Mouse (Mus musculus) limb, embryonic 14.5 days (tissue): ENCODE measurements around the gene Ggn. TPM values are rescaled to one million over a fixed set of nuclear protein-coding genes. Genes with fewer than 3 reads are reported as not detected.

Experiments
- ATAC-seq: fragments of 200-750 bp; cut with Nextera tagmentation; 2 replicates; pipeline ENCODE4 v1.8.0; 2017; ENCODE audit warnings: low read depth, moderate number of reproducible peaks, moderate TSS enrichment; ENCODE audit not compliant: low FRiP score
- DNase-seq: peaks from one replicate; pipeline ENCODE4 v3.0.0-alpha.2; 2015; ENCODE audit warnings: low spot score
- H3K27ac ChIP-seq: fragments of 300-500 bp; sonication (generic); replicated peaks from 2 replicates; pipeline ENCODE4 v1.5.1; 2014; ENCODE audit warnings: low read depth, mild to moderate bottlenecking, low read length, moderate library complexity, mixed read lengths
- H3K27me3 ChIP-seq: fragments of 300-500 bp; sonication (generic); 2 replicates; pipeline ENCODE4 v1.6.1; 2014; ENCODE audit warnings: low read length, mixed read lengths; ENCODE audit not compliant: control insufficient read depth, insufficient read depth
- H3K36me3 ChIP-seq: fragments of 300-500 bp; sonication (generic); 2 replicates; pipeline ENCODE4 v1.6.1; 2014; ENCODE audit warnings: mild to moderate bottlenecking, low read length, moderate library complexity, mixed read lengths; ENCODE audit not compliant: control insufficient read depth, insufficient read depth
- H3K4me1 ChIP-seq: fragments of 300-500 bp; sonication (generic); 2 replicates; pipeline ENCODE4 v1.6.1; 2014; ENCODE audit warnings: antibody characterized with exemption, low read length, mixed read lengths; ENCODE audit not compliant: control insufficient read depth, insufficient read depth
- H3K4me2 ChIP-seq: fragments of 300-500 bp; sonication (generic); replicated peaks from 2 replicates; pipeline ENCODE4 v1.6.1; 2014; ENCODE audit warnings: low read depth, mild to moderate bottlenecking, low read length, moderate library complexity; ENCODE audit not compliant: severe bottlenecking
- H3K4me3 ChIP-seq: fragments of 300-500 bp; sonication (generic); replicated peaks from 2 replicates; pipeline ENCODE4 v1.5.1; 2014; ENCODE audit warnings: low read length
- H3K9ac ChIP-seq: fragments of 300-500 bp; sonication (generic); 2 replicates; pipeline ENCODE4 v1.6.1; 2014; ENCODE audit warnings: mild to moderate bottlenecking, low read depth, low read length, moderate library complexity; ENCODE audit not compliant: severe bottlenecking
- H3K9me3 ChIP-seq: fragments of 300-500 bp; sonication (generic); 2 replicates; pipeline ENCODE4 v1.6.1; 2016; ENCODE audit warnings: low read length; ENCODE audit not compliant: control insufficient read depth
- POLR2A ChIP-seq: fragments of 200-500 bp; IDR thresholded peaks from 2 replicates; pipeline ENCODE4 v1.8.0; 2012; ENCODE audit warnings: inconsistent platforms, mild to moderate bottlenecking, moderate library complexity, borderline replicate concordance; ENCODE audit not compliant: insufficient read depth, insufficient read length; ENCODE audit errors: extremely low read depth
- WGBS: fragments of 180-500 bp; shearing (Covaris S2); extraction: QIAGEN DNeasy Blood & Tissue Kit; methylation state at CpG from one replicate; pipeline ENCODE4 v1.1.7; 2014; 5-methylcytosine and 5-hydroxymethylcytosine counted together
- polyA plus RNA-seq, 2 experiments: library from polyadenylated mRNA; depleted of rRNA in 1 of 2; stranded (reverse) in 1 of 2; unstranded in 1 of 2; fragments of >200 nt; fragmentation: Nextera tagmentation in 1 of 2; extraction: Ambion mirVana in 1 of 2; gene quantifications; 2 replicates each; pipeline versions ENCODE4 v1.2.1 to v1.2.3; 2012 to 2014

Ggn gene
- polyA plus RNA-seq, 2 experiments, result 0.45 to 0.91 TPM

DNA sequence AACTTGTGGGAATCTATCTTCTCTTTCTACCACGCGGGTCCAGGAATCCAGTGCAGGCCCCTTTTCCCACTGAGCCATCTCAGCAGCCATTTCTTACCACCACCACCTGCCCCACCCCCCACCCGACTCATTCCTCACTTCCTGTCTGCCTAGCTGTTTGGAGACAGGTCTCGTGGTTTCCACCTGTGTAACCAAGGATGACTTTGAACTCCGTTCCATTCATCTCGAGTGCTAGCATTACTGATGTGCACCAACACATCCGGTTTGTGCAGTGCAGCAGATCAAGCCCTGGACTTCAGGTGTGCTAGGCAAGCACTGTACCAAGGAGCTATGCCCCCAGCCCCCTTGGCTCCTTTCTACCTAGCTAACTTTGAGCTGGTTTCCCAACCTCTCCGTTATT, 28.6 kb upstream of the Ggn start:
- DNase-seq (no peak), ATAC-seq (no peak)
- no peak for TF ChIP-seq POLR2A
- Histone ChIP-seq H3K4me1 (no peaks in the 10 kb centered on the region), H3K27me3 (no peaks in the 10 kb centered on the region), H3K36me3 (no peaks in the 10 kb centered on the region), H3K9me3 (no peaks in the 10 kb centered on the region), H3K4me2 (no peak overlapping the region), H3K27ac (no peak overlapping the region), H3K4me3 (no peak overlapping the region), H3K9ac (no peak overlapping the region)
- WGBS, result 76% methylated on average over 8 of the region's 8 CpGs

DNA sequence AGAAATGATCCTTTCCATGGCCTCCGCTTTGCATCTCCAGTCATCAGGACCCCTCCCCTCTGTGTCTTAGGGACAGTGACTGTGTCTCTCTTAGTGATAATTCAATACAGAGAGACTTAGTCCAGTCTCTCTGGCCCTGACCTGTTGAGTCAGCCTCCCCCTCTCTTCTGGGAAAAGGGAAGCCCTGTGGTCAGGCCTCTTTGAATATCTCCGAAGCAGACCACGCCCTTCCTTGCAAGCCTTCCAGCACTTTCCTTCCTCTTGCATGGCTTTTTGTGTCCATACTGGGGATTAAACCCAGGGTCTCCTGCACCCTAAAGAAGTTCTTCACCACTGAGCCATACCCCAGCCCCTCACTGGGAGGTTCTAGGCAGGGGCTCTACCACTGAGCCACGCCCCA, 26.0 kb upstream of the Ggn start:
- no peaks in the 10 kb centered on the region for H3K36me3 ChIP-seq
- H3K27me3 ChIP-seq, result no peaks in the 10 kb centered on the region
- H3K4me2 ChIP-seq, result no peak overlapping the region
- H3K27ac ChIP-seq, result no peak overlapping the region
- no peak overlapping the region for H3K9ac ChIP-seq
- no peaks in the 10 kb centered on the region for H3K9me3 ChIP-seq
- no peak for TF ChIP-seq POLR2A
- DNase-seq, result no peak
- H3K4me3 ChIP-seq, result no peak overlapping the region
- no peak for ATAC-seq
- whole genome bisulfite sequencing, result 95% methylated on average over 4 of the region's 4 CpGs
- H3K4me1 ChIP-seq, result no peaks in the 10 kb centered on the region

DNA sequence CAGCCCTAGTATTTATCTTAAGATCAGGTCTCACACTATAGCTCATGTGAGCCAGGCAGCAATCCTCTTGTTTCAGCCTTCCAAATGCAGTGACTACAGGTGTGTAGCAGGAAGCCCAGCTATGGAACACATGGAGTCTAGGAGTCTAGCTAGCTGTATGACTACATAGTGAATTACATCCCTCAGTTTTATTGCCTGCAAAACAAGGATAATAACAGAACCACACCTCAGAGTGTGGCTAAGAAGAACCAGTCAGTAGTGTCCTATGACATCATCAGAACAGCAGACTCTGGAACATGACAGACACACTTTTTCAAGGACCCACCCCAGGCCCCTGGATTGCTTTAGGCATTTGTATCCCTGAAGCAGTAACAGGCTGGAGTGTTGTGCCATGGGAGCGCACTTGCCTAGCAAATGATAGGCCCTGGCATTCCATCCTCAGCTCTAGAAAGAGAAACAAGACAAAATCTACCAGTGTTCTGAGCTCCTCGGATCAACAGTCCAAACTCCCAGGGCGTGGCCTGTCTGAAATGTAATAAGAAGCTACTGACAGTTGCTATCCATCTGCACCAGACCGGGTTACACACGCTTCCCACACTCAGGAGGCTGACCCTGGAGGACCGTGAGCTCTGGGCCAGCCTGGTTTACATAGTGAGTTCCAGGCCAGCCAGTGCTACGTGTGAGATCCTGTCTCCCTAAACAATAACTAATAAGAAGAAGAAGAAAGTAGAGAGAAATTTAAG, 23.2 kb upstream of the Ggn start:
- 75% methylated on average over 7 of the region's 7 CpGs for WGBS
- Histone ChIP-seq H3K4me3 (no peak overlapping the region), H3K4me1 (no peaks in the 10 kb centered on the region), H3K9ac (no peak overlapping the region), H3K4me2 (no peak overlapping the region), H3K36me3 (no peaks in the 10 kb centered on the region), H3K9me3 (no peaks in the 10 kb centered on the region), H3K27me3 (no peaks in the 10 kb centered on the region), H3K27ac (no peak overlapping the region)
- TF ChIP-seq POLR2A, result no peak
- DNase-seq (no peak), ATAC-seq (no peak)

DNA sequence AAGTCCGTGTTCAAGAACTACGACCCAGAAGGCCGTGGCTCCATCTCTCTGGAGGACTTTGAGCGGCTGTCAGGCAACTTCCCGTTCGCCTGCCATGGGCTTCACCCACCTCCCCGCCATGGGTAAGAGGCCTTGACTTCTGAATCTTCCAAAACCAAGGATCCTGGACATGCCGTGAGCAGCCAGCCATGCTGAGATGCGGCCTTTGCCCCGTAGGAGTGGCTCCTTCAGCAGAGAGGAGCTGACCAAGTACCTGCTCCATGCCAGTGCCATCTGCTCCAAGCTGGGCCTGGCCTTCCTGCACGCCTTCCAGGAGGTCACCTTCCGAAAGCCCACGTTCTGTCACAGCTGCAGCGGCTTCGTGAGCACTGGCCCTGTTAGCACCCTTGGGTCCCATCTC, 21.2 kb upstream of the Ggn start:
- ATAC-seq (no peak), DNase-seq (no peak)
- no peaks in the 10 kb centered on the region for H3K27me3 ChIP-seq
- no peak for TF ChIP-seq POLR2A
- H3K36me3 ChIP-seq, result no peaks in the 10 kb centered on the region; the same call in 1 of the 2 replicates
- no peak overlapping the region for H3K27ac ChIP-seq
- H3K4me3 ChIP-seq, result no peak overlapping the region
- no peaks in the 10 kb centered on the region for H3K9me3 ChIP-seq
- 92% methylated on average over 15 of the region's 15 CpGs for WGBS
- no peak overlapping the region for H3K9ac ChIP-seq
- H3K4me2 ChIP-seq, result no peak overlapping the region
- H3K4me1 ChIP-seq, result no peaks in the 10 kb centered on the region

DNA sequence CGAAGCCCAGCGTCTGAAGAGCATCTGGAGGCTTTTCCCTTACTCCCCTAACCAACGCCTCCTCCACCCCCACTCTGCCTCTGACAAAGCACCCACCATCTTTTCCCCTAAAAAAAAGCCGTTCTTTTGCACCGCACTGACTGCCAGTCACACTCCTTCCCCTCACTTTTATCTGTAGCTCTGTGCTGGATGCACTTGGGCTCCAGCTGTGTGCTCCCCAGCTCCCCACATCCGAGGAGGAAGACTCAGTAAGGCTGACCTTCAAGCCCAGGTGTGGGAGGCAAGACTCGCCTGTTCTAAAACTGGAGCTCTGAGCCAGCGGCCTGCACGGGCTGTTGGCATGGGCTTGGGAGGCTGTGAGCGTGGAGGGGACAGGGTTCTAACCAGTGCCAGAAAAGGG, 18.5 kb upstream of the Ggn start:
- Histone ChIP-seq H3K4me2 (no peak overlapping the region), H3K9me3 (no peaks in the 10 kb centered on the region), H3K9ac (no peak overlapping the region), H3K27ac (no peak overlapping the region), H3K4me1 (peaks cover 6% of the 10 kb centered on the region), H3K4me3 (no peak overlapping the region), H3K27me3 (no peaks in the 10 kb centered on the region), H3K36me3 (no peaks in the 10 kb centered on the region; the same call in 1 of the 2 replicates)
- TF ChIP-seq POLR2A, result no peak
- 70% methylated on average over 10 of the region's 10 CpGs for WGBS
- ATAC-seq, result no peak
- DNase-seq, result no peak
